Mouse (Mus musculus) adrenal gland (tissue): Measurements from ENCODE around the gene Plekhg1.

Experiments used
- intact Hi-C: fragments of 180-260 bp; cut with DNase I; formaldehyde crosslinking; loops from one replicate; pipeline ENCODE4 v1.15.1; 2025

The Plekhg1 gene

DNA sequence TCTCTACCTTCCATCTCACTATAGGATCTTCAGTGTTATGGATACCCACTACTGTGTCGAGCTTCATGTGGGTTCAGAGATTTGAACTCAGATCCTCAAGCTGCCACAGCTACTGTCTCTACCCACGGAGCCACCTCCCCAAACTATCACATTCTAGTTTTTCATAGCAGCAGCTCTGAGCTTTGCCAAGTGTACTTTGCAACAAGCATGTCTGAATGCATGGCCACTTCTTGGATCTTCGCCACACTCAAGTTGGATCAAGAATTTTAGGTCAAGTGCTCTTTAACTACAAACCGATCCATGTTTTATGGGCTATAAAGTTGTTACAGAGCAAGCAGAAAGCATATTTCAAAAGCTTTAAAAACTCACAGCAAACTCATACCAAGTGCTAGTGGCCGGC is 130.7 kb downstream of the Plekhg1 start:
- intact Hi-C loops, result no loop called here

DNA sequence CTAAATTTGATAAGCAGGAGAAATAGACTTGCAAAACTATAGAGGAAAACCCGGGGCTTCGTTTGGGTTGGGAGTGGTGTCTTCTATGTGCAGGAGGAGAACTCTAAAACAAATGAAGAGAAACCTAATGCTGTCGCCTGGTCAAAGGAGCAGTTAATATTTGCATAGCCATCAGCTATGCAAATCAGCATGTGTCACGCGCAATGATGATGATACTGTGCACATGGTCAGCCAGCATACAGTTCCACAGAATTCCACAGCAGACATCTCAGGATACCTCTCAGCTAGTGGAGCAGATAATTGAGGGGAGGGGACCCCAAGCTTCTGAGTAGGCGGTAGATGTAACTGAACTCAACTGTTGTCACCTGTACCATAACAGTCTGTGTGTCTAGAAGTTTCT is 133.3 kb downstream of the Plekhg1 start:
- intact Hi-C loops, result no loop called here

DNA sequence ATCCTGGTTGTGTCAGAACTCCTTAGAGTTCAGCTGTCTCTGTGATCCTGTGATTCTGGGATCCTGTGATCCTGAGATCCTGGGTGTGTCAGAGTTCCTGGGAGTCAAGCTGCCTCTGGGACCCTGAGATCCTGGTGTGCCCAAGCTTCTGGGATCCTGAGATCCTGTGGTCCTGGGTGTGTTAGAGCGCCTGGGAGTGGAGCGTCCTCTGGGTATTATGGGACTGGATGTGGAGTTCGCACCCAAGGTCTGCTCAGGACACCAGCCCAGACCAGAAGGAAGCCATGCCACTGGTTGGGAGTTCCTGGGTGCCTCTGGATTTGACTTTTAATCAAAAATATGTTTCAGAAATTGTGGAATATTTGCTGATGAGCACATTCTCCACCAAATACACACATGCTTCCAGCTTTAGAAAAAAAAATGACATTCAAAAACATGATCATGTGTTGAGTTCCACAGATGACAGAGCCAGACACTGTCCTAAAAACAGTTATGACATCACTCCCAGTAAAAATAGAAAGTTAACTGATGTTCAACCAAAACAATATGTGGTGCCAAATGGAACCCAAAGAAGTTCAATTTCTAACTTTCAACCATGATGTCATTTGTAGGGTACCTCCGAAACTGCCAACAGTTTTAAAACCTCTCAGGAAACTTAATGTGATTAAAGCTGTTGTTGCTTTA is 137.8 kb downstream of the Plekhg1 start:
- intact Hi-C loops, result no loop called here

DNA sequence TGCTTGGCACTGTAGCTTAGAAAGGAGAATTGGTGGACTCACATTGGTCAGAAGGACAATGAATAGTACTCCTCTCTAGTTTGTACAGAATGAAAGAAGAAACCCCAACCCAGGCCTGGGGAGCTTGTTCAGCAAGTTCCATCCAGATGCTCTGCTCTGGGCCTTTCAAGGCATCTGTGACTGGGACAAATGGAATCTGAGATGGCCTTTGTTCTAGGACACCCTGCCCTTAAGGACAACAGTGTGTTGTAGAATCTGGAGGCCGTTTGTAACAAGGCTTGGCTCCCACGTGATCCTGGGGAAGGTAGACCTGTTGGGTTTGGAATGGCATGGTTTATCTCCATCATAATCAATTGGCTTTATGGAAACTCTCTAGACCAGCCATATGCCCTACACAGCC is 141.0 kb downstream of the Plekhg1 start:
- intact Hi-C loops, result no loop called here

DNA sequence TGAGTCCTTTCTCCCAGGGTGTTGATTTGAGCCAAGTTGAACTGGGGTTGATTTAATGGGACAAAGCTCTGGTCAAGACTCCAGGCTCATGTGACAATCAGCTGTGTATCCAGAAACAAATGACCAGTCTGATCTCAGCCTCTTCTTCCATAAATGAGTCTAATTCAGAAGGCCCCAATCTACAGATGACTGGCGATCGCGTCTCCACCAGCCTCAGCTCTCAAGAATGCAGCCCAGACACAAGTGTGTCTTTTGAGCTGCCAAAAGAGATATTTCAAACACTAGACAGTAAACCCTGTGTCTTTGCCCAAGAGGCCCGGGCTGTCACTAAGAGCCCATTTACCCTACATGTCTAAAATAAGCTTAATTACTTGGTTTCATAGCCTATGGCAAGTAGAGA is 148.3 kb downstream of the Plekhg1 start:
- intact Hi-C loops, result no loop called here

DNA sequence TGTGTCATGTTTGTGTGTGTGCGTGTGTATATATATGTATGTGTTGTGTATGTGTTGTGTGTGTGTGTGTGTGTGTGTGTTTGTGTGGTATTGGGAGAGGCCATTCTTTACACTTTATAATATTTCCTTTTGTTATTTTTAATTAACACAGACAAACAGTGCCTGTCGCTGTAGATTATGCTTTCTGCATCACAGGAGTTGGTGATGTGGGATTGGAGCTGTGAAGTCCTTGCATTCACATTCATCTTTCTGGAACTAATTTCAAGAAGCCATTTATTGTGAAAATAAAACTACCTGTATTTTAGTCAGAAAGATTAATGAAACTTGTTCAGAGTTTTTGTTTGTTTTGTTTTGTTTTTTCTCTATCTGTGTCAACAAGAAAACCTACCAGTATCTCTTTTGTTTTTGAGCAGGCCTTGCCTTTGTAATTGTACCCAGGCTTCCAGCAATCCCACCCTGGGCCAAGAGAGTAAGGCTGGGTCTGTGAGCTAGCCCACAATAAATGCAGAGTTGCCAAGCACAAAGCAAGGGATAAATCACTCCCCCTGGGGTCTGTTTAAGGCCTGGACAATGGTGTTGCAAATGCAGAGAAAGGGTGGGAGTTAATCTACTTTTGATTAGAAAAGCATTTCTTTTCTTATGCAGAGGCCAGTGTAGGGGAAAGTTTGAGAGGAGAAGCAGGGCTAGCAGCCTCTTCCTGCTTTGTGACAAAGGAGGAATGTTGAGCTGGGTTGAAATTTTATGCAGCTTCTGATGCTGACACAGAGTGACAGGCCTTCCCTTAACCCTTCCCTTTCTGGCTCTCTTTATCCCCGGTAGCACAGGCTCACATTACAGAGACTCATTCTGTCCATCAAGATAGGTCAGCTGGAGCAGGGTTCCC is 151.5 kb downstream of the Plekhg1 start:
- intact Hi-C loops, result no loop called here

DNA sequence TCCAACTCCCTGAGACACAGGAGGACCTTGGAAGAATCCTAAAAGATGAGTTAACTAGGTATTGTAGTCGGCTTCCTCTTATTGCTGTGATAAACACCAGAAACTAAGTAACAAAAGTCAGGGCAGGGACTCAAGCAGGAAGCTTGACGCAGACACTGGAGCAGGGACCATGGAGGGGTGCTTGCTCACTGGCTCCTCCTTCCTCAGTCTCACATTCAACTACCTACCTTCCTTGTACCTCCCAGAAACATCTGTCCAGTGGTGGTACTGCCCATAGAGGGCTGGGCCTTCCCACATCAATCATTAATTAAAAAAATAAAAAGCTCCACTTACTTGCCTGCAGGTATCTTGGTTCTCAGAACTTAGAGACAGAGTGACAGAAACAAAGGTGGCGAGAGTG is 152.2 kb downstream of the Plekhg1 start:
- intact Hi-C loops, result no loop called here

DNA sequence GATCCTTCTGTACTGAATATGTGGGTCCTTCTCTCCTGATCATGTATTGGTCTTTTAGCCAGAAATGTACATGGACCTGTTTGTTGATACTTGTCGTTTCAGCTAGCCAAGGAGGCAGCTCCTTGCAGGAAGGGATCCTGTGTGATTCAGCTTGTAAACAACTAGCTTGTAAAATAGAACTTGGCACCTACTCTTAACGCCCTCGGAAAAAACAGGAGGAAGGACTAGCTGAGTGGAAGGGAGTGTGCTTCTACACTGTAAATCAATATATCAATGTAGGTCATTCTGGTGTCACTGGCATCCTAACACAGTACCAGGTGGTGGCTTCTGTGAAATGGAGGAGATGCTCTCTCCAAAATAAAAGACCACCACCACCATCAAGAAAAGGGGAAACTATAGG is 157.9 kb downstream of the Plekhg1 start:
- intact Hi-C loops, result no loop called here

DNA sequence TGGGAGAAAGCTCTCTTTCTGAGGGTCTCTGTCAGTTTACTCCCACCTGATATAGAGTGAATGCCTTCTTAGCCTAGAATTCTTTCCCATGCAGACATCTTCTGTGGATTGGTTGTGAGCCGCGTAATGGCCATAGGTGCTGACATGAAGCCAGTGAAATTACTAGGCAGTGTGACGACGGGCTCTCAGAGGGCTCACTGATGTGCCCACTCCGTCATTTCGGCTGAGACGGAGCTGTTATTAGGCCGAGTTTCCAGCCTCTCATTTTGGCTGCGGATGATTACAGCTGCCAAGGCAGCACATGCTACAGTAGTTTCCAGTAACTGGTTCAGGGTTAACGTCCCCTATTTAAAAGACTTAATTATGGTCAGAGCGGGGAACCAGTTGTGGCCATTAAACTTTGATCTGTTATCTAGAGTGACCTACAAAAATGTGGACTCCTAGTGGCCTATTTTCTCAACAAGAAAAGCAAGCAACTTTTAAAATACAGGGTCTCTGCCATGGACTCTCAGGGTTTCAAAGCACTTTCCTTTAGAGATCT is 160.3 kb downstream of the Plekhg1 start:
- intact Hi-C loops, result no loop called here

DNA sequence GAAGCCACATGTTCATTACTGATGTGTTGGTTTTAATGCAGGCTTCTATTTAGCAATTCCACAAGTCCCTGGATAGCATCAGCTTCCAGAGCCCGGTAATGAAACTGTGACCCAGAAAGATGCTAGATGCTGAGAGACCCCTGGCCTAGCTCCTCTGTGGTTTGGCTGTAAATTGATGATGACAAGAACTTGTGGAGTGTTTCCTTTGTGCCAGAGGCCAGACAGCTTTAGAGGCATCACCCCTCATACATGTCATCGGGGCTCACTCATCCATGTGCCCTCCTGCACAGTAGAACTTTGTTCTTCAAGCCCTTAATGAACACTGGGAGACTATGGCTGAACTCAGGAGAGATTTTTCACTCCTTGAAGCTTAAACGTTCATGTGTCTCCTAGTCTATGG is 165.6 kb downstream of the Plekhg1 start:
- intact Hi-C loops, result no loop called here

DNA sequence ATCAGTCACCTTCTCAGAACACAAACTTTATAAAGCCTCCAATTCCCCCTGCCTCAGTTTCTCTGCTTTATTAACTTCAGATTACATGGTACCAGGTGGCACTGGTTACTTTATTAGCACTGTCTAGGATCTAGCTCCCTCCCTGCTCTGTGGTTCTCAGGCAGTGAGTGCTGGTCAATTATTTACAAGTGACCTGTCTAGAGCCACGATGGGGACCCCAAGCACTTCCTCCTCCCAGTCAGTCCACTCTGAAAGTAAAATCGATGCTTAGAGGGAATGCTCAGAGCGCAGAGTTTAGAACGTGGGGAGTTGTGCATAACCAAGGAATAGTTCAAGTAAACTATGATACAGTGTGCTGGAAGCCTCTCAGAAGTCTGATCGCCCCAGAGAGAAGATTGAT is 173.9 kb downstream of the Plekhg1 start:
- intact Hi-C loops, result no loop called here

DNA sequence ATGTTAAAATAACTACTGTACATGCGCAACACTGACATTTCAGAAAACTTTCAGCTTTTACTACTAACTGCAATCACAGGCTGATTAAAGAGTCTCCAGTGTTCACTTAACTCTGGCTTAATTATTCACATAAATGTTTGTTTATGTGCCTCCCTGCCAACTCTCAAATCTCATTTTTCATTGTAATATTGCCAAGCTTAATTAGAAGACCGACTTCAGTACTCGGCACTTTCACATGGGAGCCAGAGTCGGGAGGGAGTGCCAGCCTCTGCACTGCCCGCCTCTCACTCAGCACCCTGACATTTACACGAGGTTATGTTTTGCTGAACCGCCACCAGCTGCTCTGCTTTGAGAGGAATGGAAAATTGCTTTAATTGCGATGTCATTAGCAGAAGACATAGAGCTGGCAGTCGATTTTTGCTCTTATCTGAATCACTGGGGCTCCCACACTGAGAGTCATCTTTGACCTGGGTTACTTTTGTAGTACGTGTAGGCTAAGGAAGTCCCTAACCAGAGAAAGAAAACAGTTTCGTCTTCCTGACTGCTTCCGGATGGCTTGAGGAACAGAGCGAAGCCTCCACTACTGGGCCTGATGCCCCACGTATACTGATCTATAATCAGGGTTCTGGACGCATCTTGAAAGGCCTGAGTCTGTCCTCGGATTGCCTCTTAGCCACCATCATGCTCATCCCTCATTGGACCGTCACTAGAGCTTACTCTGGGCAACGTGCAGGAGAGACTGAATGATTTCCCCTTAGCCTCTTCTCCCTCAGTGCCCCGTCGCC is 180.4 kb downstream of the Plekhg1 start:
- intact Hi-C loops, result no loop called here

DNA sequence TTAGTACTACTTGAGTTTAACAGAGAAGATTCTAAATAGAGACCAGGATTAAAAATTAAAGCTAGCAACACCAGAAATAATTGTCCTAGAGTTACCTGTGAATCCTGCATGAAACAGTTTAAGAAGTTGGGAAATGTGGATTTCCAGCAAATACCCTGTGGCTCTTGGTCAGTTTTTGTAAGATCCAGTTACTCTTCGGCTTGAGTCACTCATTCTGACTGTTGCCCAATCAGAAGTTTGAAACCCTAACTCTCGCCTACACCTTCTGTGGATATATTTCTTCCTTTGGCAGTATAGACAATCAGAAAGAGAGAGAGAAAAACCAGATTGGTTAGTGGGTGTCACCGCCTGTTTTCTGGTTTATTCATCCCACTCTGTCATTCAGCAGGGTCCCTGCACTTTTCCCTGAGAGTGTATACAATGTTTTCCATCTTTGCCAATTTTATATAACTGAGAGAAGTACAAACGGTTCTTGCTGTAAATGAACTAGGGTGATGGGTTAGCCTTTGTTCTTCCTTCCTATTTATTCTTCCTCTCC is 187.9 kb downstream of the Plekhg1 start:
- intact Hi-C loops, result no loop called here

DNA sequence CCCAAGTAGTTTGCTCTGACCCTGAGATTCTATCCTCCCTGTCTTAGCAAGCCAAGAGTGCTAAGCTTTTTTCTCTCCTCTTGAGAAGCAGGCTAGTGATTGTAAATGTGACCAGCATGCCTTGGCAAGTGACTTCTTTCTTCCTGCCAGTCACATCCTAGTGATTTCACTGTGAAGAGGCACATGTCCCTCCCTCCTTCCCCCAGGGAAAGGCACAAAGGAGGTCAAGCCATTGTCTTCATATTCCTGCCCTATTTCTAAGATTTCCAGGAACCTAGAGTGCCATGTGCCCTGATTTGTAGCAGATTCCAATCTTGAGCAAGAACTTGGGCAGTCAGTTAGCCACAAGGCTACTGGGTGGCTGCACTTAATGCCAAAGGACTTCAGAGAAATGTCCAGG is 191.7 kb downstream of the Plekhg1 start:
- intact Hi-C loops, result no loop called here

DNA sequence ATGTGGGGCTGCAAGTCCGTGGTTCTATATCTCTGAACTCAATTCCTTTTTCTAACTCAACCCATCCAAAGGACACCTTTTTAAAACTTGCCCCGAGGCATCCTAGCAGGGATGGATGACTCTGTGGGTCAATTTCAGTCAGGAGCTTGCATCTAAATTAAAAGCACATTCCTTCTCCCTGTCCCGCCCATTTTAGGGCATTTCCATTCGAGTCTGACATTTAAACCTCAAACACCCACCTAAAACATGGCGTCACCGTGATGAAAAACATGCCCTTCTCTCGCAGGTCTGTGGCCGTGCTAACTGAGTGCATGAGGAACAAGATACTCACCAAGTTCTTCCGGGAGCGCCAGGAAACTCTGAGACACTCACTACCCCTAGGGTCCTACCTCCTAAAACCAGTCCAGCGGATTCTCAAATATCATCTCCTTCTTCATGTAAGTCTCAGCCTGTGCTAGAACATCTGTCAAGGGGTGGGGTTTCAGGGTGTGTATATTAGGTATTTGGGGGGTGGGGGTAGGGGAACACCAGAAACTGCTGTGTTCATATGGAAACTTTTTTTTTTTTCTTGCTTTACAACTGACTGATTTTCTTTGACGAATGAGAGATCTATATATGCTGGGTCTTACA is 193.3 kb downstream of the Plekhg1 start:
- intact Hi-C loops, result no loop called here

DNA sequence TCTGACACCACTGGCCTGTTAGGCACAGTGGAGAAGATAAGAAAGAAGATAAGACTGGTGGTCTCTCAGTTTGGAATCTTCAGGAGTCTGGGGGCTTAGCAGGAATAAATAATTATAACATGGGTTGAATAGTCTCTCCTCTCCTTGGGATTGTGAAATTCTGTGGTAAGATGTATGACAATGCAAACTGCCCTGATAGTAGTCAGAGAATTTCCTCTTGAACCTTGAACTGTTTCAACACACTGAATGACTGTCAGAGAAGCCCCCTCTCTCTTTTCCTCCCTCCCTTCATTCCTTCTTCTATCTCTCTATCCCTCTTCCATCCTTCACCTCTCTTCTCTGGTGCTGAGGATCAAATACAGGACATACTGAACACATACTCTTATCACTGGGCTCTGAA is 196.7 kb downstream of the Plekhg1 start:
- intact Hi-C loops, result no loop called here

DNA sequence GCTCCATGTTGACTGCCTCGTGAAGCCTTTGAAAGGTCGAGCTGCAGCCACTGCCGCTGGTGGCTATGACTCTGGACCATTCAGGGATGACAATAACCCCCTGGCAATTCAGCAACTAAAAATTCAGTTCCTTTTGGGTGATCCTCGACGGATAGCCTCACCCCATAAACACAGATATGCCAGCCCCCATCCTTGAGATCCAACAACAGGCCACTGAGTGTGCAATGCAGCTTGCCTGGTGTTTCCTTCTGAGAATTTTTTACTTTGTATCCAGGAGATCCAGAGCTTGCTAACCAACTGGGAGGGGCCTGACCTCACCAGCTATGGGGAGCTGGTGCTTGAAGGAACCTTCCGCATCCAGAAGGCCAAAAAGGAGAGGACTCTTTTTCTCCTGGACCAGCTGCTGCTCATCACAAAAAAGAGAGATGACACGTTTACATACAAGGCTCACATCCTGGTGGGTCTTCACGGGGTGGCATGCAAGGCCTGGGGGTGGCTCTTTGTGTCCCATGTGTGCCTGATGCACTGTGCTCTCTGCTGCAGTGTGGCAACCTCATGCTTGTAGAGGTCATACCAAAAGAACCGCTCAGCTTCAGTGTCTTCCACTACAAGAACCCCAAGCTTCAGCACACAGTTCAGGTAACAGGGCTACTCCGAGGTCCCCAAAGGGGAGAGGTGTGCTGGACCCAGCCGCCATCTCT is 199.9 kb downstream of the Plekhg1 start:
- intact Hi-C loops, result loop anchor here (5.0 kb wide), 3 partner anchors 133 to 608 kb away; partner anchors contain the start of gene Plekhg1

DNA sequence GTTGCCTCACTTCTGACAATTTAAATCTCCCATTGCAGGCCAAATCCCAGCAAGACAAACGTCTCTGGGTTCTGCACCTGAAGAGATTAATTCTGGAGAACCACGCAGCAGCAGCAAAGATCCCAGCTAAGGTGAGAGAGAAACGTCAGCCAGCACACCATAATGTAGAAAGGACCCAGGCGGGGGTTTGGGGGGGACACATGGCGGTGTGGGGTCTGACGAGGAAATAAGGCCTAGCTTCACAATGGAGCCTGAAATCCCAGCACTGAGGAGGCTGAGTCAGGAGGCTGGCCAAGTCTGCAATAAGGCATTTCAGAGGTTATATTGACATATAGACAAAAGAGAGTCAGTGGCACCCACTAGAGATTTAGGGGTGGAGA is 200.4 kb downstream of the Plekhg1 start:
- intact Hi-C loops, result loop anchor here (5.0 kb wide), 3 partner anchors 133 to 608 kb away; partner anchors contain the start of gene Plekhg1

DNA sequence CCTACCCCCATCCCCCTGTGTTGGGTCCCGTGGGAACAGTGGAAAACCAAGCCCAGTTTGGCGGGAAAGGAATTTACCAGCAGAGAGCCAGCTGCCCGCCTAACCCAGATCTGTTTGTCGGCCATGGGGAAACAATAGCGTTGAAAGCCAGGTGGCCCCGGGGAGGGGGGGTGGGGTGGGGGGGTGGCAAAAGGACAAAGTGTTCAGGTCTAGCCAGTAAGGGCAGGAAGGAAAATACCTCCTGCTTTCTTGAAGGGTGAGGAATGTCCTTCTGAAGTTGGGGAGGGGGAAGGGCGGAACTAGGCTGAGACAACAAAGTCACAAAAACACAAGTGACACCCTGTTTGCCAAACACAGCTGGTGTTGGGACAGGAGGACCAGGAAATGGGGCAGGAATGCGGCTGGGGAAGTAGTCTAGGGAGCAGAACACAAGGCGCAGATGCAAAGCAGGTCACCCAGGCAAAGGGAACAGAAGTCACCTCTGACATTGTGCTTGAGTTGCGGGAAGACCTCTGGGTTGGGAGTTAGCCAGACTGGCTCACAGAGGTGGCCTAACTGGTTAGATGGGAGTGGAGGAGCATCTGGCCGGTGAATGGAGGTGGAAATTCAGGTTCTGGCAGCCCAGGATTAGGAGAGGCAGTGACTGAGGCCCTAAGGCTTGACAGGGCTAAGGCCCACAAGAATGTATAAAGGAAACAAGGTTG is 201.0 kb downstream of the Plekhg1 start:
- intact Hi-C loops, result loop anchor here (5.0 kb wide), 3 partner anchors 134 to 609 kb away; partner anchors contain the start of gene Plekhg1
